Mouse (Mus musculus) midbrain, embryonic 13.5 days (tissue): ENCODE data around the gene Xrn1. TPM values are rescaled to one million over a fixed set of nuclear protein-coding genes. Genes with fewer than 3 reads are reported as not detected.

Source experiments
- ATAC-seq: fragments of 200-750 bp; cut with Nextera tagmentation; 2 replicates; pipeline ENCODE4 v1.8.0; 2017; ENCODE audit warnings: mild to moderate bottlenecking, moderate TSS enrichment, moderate library complexity
- H3K27ac ChIP-seq: fragments of 300-500 bp; sonication (generic); 2 replicates; pipeline ENCODE4 v1.5.1; 2015; ENCODE audit warnings: inconsistent platforms, mild to moderate bottlenecking, moderate library complexity
- H3K27me3 ChIP-seq: fragments of 300-500 bp; sonication (generic); 2 replicates; pipeline ENCODE4 v1.6.1; 2015; ENCODE audit warnings: mild to moderate bottlenecking, inconsistent platforms
- H3K36me3 ChIP-seq: fragments of 300-500 bp; sonication (generic); 2 replicates; pipeline ENCODE4 v1.6.1; 2015; ENCODE audit warnings: mild to moderate bottlenecking, inconsistent platforms
- H3K4me1 ChIP-seq: fragments of 300-500 bp; sonication (generic); replicated peaks from 2 replicates; pipeline ENCODE4 v1.6.1; 2015; ENCODE audit warnings: inconsistent platforms
- H3K4me2 ChIP-seq: fragments of 300-500 bp; sonication (generic); replicated peaks from 2 replicates; pipeline ENCODE4 v1.6.1; 2015; ENCODE audit warnings: moderate library complexity, mild to moderate bottlenecking, inconsistent platforms
- H3K4me3 ChIP-seq: fragments of 300-500 bp; sonication (generic); replicated peaks from 2 replicates; pipeline ENCODE4 v1.5.1; 2015; ENCODE audit warnings: mild to moderate bottlenecking, inconsistent platforms
- H3K9ac ChIP-seq: fragments of 300-500 bp; sonication (generic); replicated peaks from 2 replicates; pipeline ENCODE4 v1.6.1; 2015; ENCODE audit warnings: mild to moderate bottlenecking, inconsistent platforms
- H3K9me3 ChIP-seq: fragments of 300-500 bp; sonication (generic); 2 replicates; pipeline ENCODE4 v1.6.1; 2016; ENCODE audit warnings: mild to moderate bottlenecking, inconsistent platforms
- WGBS: fragments of 180-500 bp; shearing (Covaris S2); methylation state at CpG from one replicate; pipeline ENCODE4 v1.1.7; 2015; 5-methylcytosine and 5-hydroxymethylcytosine counted together
- polyA plus RNA-seq: library from polyadenylated mRNA; unstranded; fragments of >200 nt; fragmentation: Nextera tagmentation; extraction: Ambion mirVana; gene quantifications from 2 replicates; pipeline ENCODE4 v1.2.1, GENCODE M21; 2015

The Xrn1 gene
- polyA plus RNA-seq, 1 experiment from 2014 or later, result 20.1 TPM

DNA sequence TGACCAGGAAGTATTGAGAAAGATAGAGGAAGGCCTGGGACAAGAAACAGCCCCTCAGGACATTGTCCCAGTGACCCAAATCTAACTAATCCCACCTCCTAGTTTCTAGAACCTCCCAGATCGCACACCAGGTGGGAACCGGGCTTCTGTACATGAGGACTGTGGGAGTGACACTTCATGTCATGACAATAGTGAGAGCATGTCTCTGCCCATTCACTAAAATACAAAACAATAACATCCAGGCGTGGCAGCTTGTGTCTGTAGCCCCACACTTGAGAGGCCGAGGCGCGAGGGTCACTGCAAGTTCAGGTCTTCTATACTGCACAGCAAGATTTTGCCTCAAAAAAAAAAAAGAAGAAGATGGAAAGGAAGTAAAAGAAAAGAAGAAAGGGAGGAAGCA is 25.3 kb downstream of the Xrn1 start:
- Histone ChIP-seq H3K9me3 (no peaks in the 10 kb centered on the region), H3K4me2 (no peak overlapping the region), H3K4me3 (no peak overlapping the region), H3K36me3 (peaks cover 66% of the 10 kb centered on the region), H3K27me3 (no peaks in the 10 kb centered on the region), H3K9ac (no peak overlapping the region), H3K4me1 (no peaks in the 10 kb centered on the region), H3K27ac (no peak overlapping the region)
- 86% methylated on average over 6 of the region's 6 CpGs for WGBS
- no peak for ATAC-seq

DNA sequence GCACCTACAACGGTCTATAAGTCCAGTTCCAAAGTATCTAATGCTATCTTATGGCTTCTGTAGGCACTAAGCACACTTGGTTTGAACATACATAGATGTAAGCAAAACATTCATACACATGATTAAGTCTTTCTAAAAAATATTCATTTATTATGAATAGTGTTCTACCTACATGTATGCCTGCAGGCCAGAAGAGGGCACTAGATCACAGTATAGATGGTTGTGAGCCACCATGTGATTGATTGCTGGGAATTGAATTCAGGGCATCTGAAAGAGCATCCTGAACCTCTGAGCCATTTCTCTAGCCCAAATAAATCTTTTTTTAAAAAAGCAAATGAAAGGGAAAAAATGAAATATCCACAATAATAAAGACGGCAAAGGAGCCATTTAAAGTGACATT is 37.7 kb downstream of the Xrn1 start:
- Histone ChIP-seq H3K9me3 (no peaks in the 10 kb centered on the region), H3K27ac (no peak overlapping the region), H3K4me1 (no peaks in the 10 kb centered on the region), H3K4me3 (no peak overlapping the region), H3K9ac (no peak overlapping the region), H3K4me2 (no peak overlapping the region), H3K36me3 (peaks cover 56% of the 10 kb centered on the region), H3K27me3 (no peaks in the 10 kb centered on the region)
- no peak for ATAC-seq
- 99% methylated on average over 2 of the region's 2 CpGs for WGBS

DNA sequence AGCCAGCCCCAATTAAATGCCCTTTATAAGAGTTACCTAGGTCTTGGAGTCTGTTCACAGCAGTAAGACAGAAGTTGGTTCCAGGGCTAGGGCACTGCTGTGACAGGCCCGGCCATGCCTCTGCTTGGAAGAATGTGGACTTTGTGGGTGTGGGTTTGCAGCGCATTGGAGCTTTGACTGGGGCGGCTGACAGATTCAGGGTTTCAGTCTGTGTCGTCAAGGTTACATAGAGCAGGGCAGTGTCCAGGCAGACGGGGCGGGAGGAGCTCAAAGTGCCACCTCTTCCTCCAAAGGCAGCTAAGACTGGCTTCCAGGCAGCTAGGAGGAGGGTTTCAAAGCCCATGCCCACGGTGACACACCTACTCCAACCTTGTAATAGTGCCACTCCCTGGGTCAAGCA is 49.9 kb downstream of the Xrn1 start:
- Histone ChIP-seq H3K9ac (no peak overlapping the region), H3K36me3 (peaks cover 70% of the 10 kb centered on the region)
- ATAC-seq, result no peak

DNA sequence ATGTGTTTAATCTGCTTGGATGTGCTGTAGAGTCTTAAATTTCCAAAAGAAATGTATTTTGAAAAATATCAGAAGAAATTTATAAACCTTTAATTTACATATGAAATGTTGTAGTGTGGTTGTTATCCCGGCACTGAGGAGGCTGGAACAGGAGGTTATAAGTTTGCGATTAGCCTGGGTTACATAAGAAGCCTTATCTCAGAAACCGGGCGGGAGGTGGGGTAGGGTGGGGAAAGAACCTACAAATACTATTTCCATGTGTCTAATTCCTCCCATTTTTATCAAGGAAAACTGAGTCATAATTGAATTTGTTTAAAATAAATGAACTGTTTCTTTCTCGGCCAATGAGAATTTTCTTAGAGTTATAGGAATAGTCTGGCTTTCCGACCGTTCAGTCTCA is 56.1 kb downstream of the Xrn1 start:
- Histone ChIP-seq H3K36me3 (peaks cover 59% of the 10 kb centered on the region), H3K27ac (no peak overlapping the region)
- WGBS, result 98% methylated on average over 7 of the region's 7 CpGs

More for the DNA sequence above, 49.9 kb downstream of the Xrn1 start:
- H3K9me3 ChIP-seq, result no peaks in the 10 kb centered on the region
- no peaks in the 10 kb centered on the region for H3K27me3 ChIP-seq
- no peaks in the 10 kb centered on the region for H3K4me1 ChIP-seq
- H3K4me2 ChIP-seq, result no peak overlapping the region
- H3K27ac ChIP-seq, result no peak overlapping the region
- 92% methylated on average over 7 of the region's 7 CpGs for WGBS
- no peak overlapping the region for H3K4me3 ChIP-seq

DNA sequence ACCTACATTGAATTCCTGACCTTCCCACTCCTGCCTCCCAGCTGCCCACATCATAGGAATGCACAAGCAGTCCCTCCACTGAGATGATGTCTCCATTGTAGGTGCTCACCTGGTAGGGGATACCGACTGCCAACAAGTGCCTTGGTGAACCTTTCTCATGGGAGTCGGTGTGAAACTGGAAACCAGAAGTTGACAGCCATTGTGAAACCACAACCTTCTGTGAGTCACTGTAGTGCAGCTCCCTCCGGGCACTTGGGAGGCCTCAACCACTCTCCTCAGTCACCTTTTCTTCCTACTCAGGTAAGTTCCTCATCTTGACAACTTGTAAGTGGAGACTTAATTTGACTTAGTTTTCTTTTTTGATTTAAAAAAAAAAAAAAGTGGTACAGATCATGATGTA is 69.4 kb downstream of the Xrn1 start:
- H3K27me3 ChIP-seq, result no peaks in the 10 kb centered on the region
- H3K36me3 ChIP-seq, result peaks cover 70% of the 10 kb centered on the region
- H3K27ac ChIP-seq, result no peak overlapping the region
- ATAC-seq, result no peak
- no peaks in the 10 kb centered on the region for H3K9me3 ChIP-seq
- 92% methylated on average over 3 of the region's 3 CpGs for WGBS
- no peak overlapping the region for H3K4me3 ChIP-seq
- H3K4me2 ChIP-seq, result no peak overlapping the region
- H3K4me1 ChIP-seq, result no peaks in the 10 kb centered on the region
- no peak overlapping the region for H3K9ac ChIP-seq

More for the DNA sequence above, 56.1 kb downstream of the Xrn1 start:
- Histone ChIP-seq H3K4me1 (no peaks in the 10 kb centered on the region), H3K4me2 (no peak overlapping the region), H3K4me3 (no peak overlapping the region), H3K9ac (no peak overlapping the region), H3K27me3 (no peaks in the 10 kb centered on the region), H3K9me3 (no peaks in the 10 kb centered on the region)
- ATAC-seq, result no peak

DNA sequence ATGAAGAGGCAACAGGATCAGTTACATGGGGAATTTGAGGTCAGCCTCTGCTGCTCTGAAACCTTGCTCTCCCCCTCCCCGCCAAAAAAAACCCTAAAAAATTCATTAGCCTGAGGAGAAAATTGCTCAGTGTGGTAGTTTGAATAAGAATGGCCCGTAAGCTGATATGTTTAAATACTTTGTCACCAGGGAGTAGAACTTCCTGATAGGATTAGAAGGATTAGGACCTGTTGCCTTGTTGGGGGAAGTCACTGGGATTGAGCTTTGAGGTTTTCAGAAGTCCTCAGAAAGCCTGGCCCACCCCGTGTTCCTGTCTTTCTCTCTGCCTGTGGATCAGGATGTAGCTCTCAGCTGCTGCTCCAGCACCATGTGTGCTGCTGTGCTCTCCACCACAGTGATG is 73.4 kb downstream of the Xrn1 start:
- no peaks in the 10 kb centered on the region for H3K4me1 ChIP-seq
- H3K9me3 ChIP-seq, result no peaks in the 10 kb centered on the region
- no peak overlapping the region for H3K4me2 ChIP-seq
- peaks cover 83% of the 10 kb centered on the region for H3K36me3 ChIP-seq
- no peak for ATAC-seq
- H3K4me3 ChIP-seq, result no peak overlapping the region
- no peak overlapping the region for H3K27ac ChIP-seq
- H3K27me3 ChIP-seq, result no peaks in the 10 kb centered on the region
- WGBS, result 16% methylated on average over 3 of the region's 3 CpGs
- no peak overlapping the region for H3K9ac ChIP-seq

DNA sequence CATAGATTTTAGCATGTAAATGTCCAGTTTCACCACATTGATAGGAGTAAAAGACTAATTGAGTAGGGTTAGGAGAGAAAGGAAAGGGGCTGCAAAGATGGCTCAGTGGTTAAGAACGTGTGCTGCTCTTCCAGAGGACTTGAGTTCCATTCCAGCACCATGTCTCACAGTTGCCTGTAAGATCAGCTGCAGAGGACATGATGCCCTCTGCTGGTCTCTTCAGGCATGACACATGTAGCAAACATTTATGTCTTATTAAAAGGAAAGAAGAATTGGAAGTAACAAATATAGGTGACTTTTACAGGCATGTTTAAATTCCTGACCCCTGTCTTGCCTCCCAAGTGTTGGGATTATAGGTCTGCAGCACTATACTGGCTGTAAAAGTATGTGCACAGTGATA is 74.3 kb downstream of the Xrn1 start:
- peaks cover 80% of the 10 kb centered on the region for H3K36me3 ChIP-seq
- H3K4me1 ChIP-seq, result no peaks in the 10 kb centered on the region
- H3K9me3 ChIP-seq, result no peaks in the 10 kb centered on the region
- no peak for ATAC-seq
- no peaks in the 10 kb centered on the region for H3K27me3 ChIP-seq
- H3K4me2 ChIP-seq, result no peak overlapping the region
- H3K4me3 ChIP-seq, result no peak overlapping the region
- H3K27ac ChIP-seq, result no peak overlapping the region
- no peak overlapping the region for H3K9ac ChIP-seq
- WGBS, result 59% methylated on average over 1 of the region's 1 CpGs

DNA sequence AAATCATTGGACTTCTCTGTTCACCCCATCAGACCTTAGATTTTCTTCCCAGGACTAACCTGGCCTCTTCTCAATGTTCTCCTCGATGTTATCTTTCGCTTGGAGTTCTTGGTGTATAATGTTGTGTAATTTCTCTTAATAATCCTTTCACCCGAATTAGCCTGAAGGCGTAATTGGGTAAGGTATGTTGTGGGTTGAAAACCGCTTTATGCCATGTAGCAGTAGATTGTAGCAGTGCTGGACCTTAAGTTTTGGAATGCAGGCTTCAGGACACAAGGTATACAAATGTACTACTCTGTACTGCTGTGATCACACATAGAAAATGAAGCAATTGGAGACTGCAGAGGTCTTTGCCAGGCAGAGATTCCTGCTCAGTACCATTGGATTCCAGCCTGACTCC is 75.3 kb downstream of the Xrn1 start:
- H3K9ac ChIP-seq, result no peak overlapping the region
- no peak overlapping the region for H3K4me3 ChIP-seq
- H3K4me2 ChIP-seq, result no peak overlapping the region
- no peak overlapping the region for H3K27ac ChIP-seq
- ATAC-seq, result no peak
- H3K27me3 ChIP-seq, result no peaks in the 10 kb centered on the region
- H3K4me1 ChIP-seq, result no peaks in the 10 kb centered on the region
- peaks cover 80% of the 10 kb centered on the region for H3K36me3 ChIP-seq
- no peaks in the 10 kb centered on the region for H3K9me3 ChIP-seq
- WGBS, result 97% methylated on average over 5 of the region's 5 CpGs

DNA sequence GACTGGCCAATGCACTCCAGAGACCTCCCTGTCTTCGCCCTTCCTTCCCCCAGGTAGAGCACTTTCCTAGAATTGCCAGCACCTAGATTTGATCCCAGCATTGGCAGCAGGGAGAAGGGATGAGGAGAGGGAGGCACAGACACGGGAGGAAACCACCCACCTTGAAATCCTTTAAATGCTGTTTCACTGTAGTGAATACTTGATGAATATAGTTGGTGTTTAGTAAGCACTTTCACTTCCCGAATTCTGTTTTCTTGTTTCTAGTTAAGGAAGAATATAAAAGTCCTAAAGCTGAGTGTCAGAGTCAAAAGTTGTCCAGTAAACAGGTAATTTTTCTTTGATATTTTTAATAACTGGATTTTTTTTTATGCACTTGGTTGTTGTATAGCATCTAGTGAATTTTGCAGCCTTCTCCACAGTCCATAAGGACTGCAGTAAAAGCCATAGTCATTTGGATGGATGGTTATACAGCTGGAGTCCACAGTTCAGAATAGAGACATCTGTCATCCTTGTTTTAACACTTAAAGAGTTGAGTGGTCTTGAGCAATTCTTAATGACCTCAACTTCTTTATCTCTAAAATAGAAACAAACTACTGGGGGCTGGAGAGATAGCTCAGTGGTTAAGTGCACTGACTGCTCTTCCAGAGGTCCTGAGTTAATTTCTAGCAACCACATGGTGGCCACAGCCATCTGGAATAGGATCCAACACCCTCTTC is 81.0 kb downstream of the Xrn1 start:
- Histone ChIP-seq H3K27me3 (no peaks in the 10 kb centered on the region), H3K36me3 (peaks cover 74% of the 10 kb centered on the region), H3K9me3 (no peaks in the 10 kb centered on the region), H3K4me1 (no peaks in the 10 kb centered on the region), H3K9ac (no peak overlapping the region), H3K27ac (no peak overlapping the region), H3K4me3 (no peak overlapping the region), H3K4me2 (no peak overlapping the region)
- ATAC-seq, result no peak
- 91% methylated on average over 3 of the region's 3 CpGs for WGBS

DNA sequence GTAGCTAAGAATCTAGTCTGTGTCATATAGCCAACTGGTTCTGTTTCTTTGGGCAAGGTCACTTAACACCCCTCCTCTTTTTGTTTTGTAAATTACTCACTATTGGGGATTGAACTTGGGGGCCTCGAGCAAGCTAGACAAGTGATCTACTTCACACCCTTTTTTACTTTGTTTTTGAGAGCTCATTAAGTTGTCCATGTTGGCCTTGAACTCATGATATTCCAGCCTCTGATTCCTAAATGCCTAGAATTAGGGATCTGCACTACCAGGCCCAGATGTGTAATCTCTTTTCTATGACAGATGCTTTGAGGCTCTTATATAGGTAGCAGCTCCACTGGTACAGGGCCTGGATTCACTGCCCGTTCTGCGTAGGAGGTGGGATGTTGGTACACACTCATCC is 89.7 kb downstream of the Xrn1 start:
- no peaks in the 10 kb centered on the region for H3K9me3 ChIP-seq
- H3K27ac ChIP-seq, result no peak overlapping the region
- 93% methylated on average over 3 of the region's 3 CpGs for WGBS
- no peak overlapping the region for H3K4me2 ChIP-seq
- peaks cover 78% of the 10 kb centered on the region for H3K36me3 ChIP-seq
- no peak overlapping the region for H3K4me3 ChIP-seq
- no peaks in the 10 kb centered on the region for H3K4me1 ChIP-seq
- H3K27me3 ChIP-seq, result no peaks in the 10 kb centered on the region
- no peak overlapping the region for H3K9ac ChIP-seq
- no peak for ATAC-seq

DNA sequence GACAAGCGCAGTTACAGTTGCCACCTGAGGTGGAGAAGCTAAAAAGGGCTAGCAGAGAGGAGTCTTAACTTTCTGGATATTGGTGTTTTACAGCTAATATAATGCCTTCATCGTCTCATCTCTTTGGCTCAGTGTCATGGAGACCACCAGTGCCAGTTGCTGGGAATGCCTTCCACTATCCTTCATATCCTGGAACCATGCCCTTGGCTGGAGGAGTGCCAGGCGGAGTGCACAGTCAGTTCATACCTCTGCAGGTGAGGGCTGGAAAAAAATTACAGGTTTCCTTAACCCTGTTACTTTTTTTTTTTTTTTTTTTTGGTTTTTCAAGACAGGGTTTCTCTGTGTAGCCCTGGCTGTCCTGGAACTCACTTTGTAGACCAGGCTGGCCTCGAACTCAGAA is 96.9 kb downstream of the Xrn1 start:
- no peak for ATAC-seq
- Histone ChIP-seq H3K4me2 (no peak overlapping the region), H3K9me3 (no peaks in the 10 kb centered on the region), H3K9ac (no peak overlapping the region), H3K4me1 (no peaks in the 10 kb centered on the region), H3K27me3 (no peaks in the 10 kb centered on the region), H3K27ac (no peak overlapping the region), H3K36me3 (peaks cover 81% of the 10 kb centered on the region), H3K4me3 (no peak overlapping the region)
- 95% methylated on average over 4 of the region's 4 CpGs for WGBS

DNA sequence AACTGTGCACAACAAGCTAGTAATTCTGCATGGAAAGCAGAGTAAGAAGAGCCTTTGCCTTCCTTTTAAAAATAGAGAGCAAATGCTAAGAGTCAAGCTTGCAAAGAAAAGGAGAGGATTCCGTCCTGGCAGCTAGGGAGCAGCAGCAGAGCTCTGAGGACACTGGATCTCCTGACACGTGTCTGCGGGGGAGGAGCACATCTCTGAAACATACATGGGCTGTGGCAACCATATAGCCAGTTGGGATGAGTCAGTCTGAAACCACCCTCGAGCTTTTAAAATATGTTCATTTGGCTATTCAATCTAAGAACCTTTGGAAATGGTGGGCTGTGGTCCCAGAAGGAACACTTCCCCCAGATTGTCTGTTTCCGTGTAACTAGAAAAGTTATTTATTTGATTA is 100.3 kb downstream of the Xrn1 start:
- H3K27ac ChIP-seq, result no peak overlapping the region
- no peaks in the 10 kb centered on the region for H3K9me3 ChIP-seq
- no peak overlapping the region for H3K9ac ChIP-seq
- H3K4me2 ChIP-seq, result no peak overlapping the region
- H3K4me1 ChIP-seq, result no peaks in the 10 kb centered on the region
- no peak overlapping the region for H3K4me3 ChIP-seq
- peaks cover 81% of the 10 kb centered on the region for H3K36me3 ChIP-seq
- ATAC-seq, result no peak
- WGBS, result 90% methylated on average over 5 of the region's 5 CpGs
- no peaks in the 10 kb centered on the region for H3K27me3 ChIP-seq
